Mouse (Mus musculus): Measurements from ENCODE around the gene Taldo1. TPM values are rescaled to one million over a fixed set of nuclear protein-coding genes. Genes with fewer than 3 reads are reported as not detected.
A peak's percentile ranks its signal among the peaks of the same experiment; 100 is the strongest.

Gene Taldo1
- total RNA-seq, 2 experiments from 2014 or later = 101 to 109 TPM

- intact Hi-C loops (cut with DNase I; ENCODE audit: low total_unique reads) = no loop called here
- no peak for DNase-seq
Observed at GRCm38 (mm10) chr7:141416144-141416841, 24.3 kb downstream of the Taldo1 start.

- intact Hi-C loops (cut with DNase I; ENCODE audit: low total_unique reads) = no loop called here
- no peak for DNase-seq
Observed at GRCm38 (mm10) chr7:141417731-141418681, 26.0 kb downstream of the Taldo1 start.

- intact Hi-C loops (cut with DNase I; ENCODE audit: low total_unique reads) = no loop called here
- DNase-seq = no peak
Observed at GRCm38 (mm10) chr7:141418970-141419369, 27.0 kb downstream of the Taldo1 start.

- intact Hi-C loops (cut with DNase I; ENCODE audit: low total_unique reads) = no loop called here
- no peak for DNase-seq
Observed at GRCm38 (mm10) chr7:141420030-141420702, 28.2 kb downstream of the Taldo1 start.

GRCm38 (mm10) chr7:141423811-141424210 is 31.8 kb downstream of the Taldo1 start:
- no peak for DNase-seq
- intact Hi-C loops (cut with DNase I; ENCODE audit: low total_unique reads) = no loop called here

GRCm38 (mm10) chr7:141426948-141427730 is 35.1 kb downstream of the Taldo1 start:
- DNase-seq = no peak
- intact Hi-C loops (cut with DNase I; ENCODE audit: low total_unique reads) = no loop called here

GRCm38 (mm10) chr7:141428701-141429100 is 36.7 kb downstream of the Taldo1 start:
- intact Hi-C loops (cut with DNase I; ENCODE audit: low total_unique reads) = no loop called here
- DNase-seq = no peak

GRCm38 (mm10) chr7:141429310-141429709 is 37.3 kb downstream of the Taldo1 start, which contains the start of gene Cend1:
Gene Cend1 (minus strand): TSS chr7:141429491.
- no peak for DNase-seq
- intact Hi-C loops (cut with DNase I; ENCODE audit: low total_unique reads) = no loop called here

- intact Hi-C loops (cut with DNase I; ENCODE audit: low total_unique reads) = no loop called here
- no peak for DNase-seq
Observed at GRCm38 (mm10) chr7:141429840-141430584, 38.0 kb downstream of the Taldo1 start.

GRCm38 (mm10) chr7:141430585-141431240 is 38.7 kb downstream of the Taldo1 start:
- intact Hi-C loops (cut with DNase I; ENCODE audit: low total_unique reads) = no loop called here

GRCm38 (mm10) chr7:141431434-141432185 is 39.6 kb downstream of the Taldo1 start:
- intact Hi-C loops (cut with DNase I; ENCODE audit: low total_unique reads) = no loop called here
- DNase-seq = peak; percentile 10

More at GRCm38 (mm10) chr7:141430585-141431240, 38.7 kb downstream of the Taldo1 start:
- no peak for DNase-seq

- DNase-seq = peak; percentile 28
Observed at GRCm38 (mm10) chr7:141432186-141432611, 40.2 kb downstream of the Taldo1 start.

GRCm38 (mm10) chr7:141432741-141433516 is 40.9 kb downstream of the Taldo1 start:
- intact Hi-C loops (cut with DNase I; ENCODE audit: low total_unique reads) = no loop called here
- DNase-seq = peak; percentile 63

More at GRCm38 (mm10) chr7:141432186-141432611, 40.2 kb downstream of the Taldo1 start:
- intact Hi-C loops (cut with DNase I; ENCODE audit: low total_unique reads) = no loop called here

GRCm38 (mm10) chr7:141433517-141434400 is 41.8 kb downstream of the Taldo1 start:
- intact Hi-C loops (cut with DNase I; ENCODE audit: low total_unique reads) = no loop called here
- peak; percentile 7 for DNase-seq

- intact Hi-C loops (cut with DNase I; ENCODE audit: low total_unique reads) = no loop called here
- DNase-seq = peak; percentile 23
Observed at GRCm38 (mm10) chr7:141434464-141434863, 42.5 kb downstream of the Taldo1 start.
